Mouse (Mus musculus) Muller cell, postnatal 12 days (primary cell): ENCODE results near the gene Rnf130.
"Not testable (repeated sequence)": the region's sequence is repeated elsewhere in the genome, so short reads cannot be mapped to it uniquely, and the experiment has no call there.

Experiments
- DNase-seq: peaks from one replicate; pipeline ENCODE4 v3.0.0-alpha.2; 2015; ENCODE audit errors: inconsistent ontology term

The Rnf130 gene

GRCm38 (mm10) chr11:50081365-50082190 lies 56.4 kb downstream of the Rnf130 start:
- no peak for DNase-seq

GRCm38 (mm10) chr11:50086211-50086610 lies 61.1 kb downstream of the Rnf130 start:
- no peak for DNase-seq

DNA sequence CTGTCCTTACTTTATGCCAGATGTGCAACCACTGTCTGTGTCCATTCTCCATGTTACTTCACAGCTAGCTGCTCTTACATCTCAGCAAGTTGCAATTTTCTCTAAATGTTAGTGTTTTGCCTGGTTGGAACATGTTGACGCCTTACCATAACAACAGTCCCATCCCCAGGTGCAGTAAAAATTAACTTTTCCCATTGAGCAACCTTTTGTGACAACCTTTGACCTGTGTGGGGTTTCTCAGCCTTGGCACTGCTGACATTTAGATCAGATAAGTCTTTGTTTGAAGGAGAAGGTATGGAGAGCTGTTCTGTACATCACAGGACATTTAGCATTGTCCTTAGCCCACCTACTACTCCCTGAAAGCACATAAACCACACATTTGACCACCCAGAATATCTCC lies 64.7 kb downstream of the Rnf130 start:
- DNase-seq: no peak

GRCm38 (mm10) chr11:50090982-50091675 lies 66.0 kb downstream of the Rnf130 start:
- DNase-seq: peak; percentile 39

- DNase-seq: no peak
Measured at GRCm38 (mm10) chr11:50091681-50092080, 66.5 kb downstream of the Rnf130 start.

GRCm38 (mm10) chr11:50095661-50096060 lies 70.5 kb downstream of the Rnf130 start:
- no peak for DNase-seq

DNA sequence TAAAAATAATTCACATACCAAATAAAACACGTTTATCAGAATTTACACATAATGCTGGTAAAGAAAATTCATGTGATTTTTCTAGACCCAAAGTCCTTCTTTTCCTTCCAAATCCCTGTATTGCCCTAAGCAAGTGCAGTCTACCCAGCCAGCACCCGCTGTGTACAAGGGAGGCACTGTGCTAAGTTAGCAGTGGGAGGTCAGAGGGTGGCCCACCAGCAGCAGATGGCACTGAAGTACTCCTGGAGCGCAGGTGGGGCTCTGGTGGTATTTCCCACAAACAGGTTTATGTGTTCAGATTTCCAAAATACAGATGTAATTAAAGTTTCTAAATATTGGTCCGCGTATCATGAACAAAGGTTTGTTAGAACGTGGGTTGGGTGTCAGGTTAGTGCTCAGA lies 71.9 kb downstream of the Rnf130 start:
- DNase-seq: no peak

DNA sequence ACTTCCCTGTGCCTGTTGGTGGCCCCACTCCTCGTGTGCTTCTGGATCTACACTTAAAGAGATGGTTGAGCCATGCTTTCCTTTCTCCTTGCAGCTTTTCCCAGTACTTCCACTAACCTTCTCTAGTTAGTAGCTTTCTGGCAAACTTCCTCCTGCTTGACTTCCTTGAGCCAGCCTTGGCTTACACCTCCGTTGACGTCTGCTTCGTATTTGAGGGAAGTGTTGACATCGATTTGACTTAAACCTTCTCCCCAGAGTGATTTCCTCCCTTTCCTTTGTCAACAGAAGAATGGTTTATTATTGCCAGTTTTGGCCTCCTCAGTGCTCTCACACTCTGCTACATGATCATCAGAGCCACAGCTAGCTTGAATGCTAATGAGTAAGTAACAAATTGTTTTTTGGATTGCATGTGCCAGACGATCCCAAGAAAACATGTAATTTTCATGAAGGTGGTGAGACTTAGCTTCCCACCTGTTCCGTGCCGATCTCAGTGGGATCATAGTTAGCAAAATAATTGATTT lies 73.9 kb downstream of the Rnf130 start:
- DNase-seq: no peak

DNA sequence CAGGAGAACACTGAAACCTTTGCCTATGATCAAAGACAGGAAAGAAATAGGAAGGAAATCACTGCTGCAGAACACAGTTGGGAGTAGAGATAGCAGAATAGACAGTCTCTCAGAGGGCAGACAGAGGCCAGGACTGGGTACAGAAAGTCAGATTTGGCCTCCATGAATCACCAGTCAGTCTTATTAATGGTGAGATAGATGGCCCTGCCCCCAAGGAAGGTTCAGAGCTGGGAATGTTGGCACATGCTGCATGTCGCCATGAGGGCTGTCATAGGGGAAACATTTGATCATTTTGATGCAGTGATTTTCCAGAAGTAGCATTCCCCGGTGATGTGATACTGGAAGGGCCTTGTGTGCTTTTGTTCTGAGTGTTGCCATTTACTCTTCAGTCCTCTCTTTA lies 74.5 kb downstream of the Rnf130 start:
- DNase-seq: peak; percentile 16

DNA sequence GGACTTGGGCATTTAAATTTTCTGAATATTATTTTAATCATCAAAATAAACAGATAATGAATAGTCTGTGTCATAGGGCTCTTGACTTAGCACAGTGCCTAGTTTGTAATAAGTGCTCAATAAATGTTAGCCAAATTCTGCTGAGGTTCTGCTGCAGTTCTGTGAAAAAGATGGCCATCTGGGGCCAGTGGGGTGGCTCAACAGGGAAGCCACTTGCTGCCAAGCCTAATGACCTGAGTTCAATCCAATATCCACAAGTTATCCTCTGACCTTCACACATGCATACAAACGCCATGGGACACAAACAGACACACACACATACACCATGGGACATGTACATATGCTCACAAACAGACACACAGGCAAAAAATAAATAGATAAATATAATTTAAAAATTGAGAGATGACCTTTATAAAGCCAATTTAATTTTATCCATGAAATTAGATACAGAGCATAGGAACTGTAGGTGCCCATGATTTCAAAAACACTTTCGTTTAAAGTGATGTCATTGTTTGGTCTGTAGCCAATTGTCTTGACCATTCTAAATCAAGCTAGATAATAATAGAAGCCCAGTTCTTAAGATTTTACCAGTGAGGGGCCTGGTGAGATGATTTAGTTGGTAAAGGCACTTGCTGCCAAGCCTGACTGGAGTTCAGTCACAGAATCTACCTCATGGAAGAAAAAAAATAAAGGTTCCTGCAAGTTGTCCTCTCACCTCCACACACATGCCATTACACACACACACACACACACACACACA lies 75.6 kb downstream of the Rnf130 start:
- DNase-seq: no peak

DNA sequence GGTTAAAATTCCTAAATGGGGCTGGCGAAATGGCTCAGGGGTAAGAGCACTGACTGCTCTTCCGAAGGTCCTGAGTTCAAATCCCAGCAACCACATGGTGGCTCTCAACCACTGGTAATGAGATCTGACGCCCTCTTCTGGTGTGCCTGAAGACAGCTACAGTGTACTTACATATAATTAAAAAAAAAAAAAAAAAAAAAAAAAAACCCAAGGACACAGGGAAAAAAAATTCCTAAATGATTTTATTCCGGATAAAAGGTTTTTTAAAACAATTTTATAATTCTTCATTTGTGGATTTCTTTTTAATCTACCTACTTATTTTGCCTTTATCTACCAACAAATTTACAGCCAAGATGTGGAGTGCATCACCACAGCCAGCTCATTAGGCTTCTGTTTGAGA lies 76.8 kb downstream of the Rnf130 start:
- DNase-seq: not testable (repeated sequence)

DNA sequence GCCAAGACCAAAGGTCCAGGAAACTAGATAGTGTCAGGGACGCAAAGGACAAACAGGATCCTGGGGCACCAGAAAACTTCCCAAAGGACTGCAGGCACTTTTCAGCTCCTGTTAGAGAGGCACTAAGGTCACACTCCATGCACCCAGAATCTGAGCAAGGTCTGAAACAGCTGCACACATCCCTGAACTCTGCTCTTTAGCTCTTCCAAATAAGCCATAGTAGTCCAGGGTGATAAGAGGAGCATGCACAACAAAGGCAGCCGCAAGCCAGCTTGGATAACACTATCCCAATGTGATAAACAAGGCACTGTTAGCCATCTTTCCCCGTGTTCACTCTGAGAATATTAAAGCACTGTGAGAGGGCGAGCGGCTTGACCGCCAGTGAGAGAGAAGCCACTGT lies 78.9 kb downstream of the Rnf130 start:
- DNase-seq: no peak

DNA sequence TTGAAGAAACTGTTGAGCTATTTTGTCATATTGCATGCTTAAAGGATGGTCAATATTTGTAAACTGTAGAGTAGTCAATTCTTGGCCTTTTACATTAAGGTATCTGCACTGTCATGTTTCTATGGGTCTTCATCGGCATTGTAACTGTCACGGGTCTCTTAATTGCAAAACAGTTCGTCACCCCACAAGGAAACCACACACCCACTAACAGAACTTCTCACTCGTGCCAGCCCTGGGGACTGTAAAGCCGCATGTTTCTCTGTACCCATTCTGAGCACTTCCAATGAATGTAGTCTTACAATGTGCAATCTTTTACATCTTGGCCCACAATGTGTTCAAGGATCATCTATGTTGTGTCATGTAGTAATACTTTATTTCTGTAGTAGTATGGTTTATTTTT lies 80.1 kb downstream of the Rnf130 start:
- DNase-seq: no peak

GRCm38 (mm10) chr11:50106024-50106423 lies 80.9 kb downstream of the Rnf130 start:
- no peak for DNase-seq

GRCm38 (mm10) chr11:50108823-50109244 lies 83.7 kb downstream of the Rnf130 start:
- no peak for DNase-seq

GRCm38 (mm10) chr11:50114329-50114728 lies 89.2 kb downstream of the Rnf130 start:
- DNase-seq: peak; percentile 37

DNA sequence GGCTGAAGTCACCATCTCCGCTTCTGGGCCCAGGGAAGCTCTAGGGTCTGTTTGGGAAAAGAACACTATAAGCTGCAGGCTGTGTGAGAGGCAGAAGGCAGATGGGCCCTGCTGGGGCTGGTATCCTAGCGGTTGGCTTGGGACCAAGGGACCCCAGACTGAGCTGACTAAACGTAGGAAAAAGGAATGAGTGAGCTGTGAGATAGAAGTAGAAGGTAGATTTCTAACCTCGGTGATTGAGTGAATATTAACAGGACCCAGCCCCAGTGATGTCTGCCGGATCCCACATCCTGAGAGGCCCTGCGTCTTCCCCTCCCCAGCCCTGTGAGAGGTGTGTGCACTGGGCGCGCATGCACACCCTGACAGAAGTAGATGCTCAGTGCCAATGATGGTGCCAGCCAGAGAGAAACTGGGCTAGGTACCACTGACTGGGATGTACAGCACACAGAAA lies 97.5 kb downstream of the Rnf130 start:
- DNase-seq: no peak

DNA sequence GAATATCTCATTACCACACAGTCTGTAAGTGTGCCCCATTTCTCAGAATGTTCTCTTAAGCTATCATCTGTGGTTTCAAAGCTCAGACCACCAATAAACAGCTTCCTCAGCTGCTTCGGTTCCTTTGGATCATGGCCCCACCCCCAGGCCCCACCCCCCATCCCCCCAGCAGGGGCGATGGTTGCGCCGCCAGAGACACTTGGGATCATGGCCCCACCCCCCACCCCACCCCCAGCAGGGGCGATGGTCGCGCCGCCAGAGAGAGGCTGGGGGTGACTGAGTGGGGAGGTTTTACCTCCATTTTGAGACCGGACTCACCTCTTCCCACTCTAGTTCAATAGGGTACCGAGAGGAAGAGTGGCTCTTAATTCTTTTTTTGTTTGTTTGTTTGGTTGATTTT lies 102.6 kb downstream of the Rnf130 start:
- no peak for DNase-seq

DNA sequence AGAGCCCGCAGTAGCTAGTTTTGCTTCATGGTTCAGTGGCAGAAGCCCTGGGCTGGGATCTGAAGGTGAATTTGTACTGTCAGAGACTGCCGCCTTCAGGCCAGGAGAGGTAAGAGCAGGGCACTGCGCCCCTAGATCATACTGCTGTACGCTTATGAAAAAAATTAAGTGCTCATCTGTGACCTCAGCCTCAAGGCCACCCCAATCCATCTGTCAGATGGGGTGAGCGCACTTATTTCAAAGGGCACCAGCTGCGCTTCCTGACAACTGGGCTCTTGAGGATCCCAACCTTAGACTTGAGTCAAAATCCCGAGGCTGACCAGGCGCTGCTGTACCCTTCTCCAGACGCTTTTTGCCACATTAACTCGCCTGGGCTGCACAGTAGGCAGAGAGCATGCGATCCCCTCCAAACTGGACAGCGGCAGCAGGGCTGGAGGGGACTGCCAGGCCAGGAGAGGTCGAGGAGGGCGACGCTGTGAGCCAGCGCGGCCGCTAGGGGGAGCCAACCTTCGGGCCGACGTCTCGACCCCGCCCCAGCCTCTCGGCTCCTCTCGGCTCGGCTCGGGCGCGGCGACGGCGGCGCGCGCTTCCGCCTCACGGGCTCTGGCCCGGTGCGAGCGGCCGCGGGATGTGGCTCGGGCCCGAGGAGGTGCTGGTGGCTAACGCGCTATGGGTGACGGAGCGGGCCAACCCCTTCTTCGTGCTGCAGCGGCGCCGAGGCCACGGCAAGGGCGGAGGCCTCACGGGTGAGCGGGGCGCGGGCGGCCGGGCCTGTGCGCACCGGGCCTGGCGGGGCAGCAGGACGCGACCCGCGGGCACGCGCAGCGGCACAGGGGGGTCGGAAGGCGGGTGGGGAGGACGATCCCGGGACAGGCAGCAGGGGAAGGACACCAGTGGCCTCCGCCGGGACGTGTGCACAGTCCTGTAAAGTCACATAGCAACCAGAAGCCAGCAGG lies 105.9 kb downstream of the Rnf130 start, which contains the start of gene Tbc1d9b:
Gene Tbc1d9b (plus strand): TSS at position 586 of the 956 bp plus-strand sequence.
- peak; percentile 92 for DNase-seq

- no peak for DNase-seq
Measured at GRCm38 (mm10) chr11:50131801-50132201, 106.7 kb downstream of the Rnf130 start.

DNA sequence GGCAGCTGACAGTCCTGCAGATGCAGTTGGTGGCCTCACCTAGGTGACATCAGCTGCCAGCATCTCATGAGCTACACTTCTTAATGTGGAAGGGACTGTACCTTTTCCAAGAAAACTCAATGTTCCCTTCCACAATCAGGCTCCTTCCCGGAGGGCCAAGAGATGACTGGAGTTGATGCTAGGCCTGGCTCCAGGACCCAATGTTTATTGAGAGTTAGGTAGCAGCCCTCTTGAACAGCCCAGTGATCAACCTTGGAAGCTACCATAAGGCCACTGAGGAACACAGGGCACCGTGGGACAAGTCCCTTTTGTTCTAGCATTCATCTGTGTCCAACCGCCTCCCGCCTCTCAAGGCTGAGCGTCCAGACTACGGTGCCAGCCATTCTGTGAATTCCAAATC lies 107.1 kb downstream of the Rnf130 start:
- no peak for DNase-seq
